Mouse (Mus musculus) heart, postnatal 0 days (tissue): ENCODE data around the gene Prkd1.

Experiments
- CTCF ChIP-seq: IDR thresholded peaks from 2 replicates; pipeline ENCODE4 v1.5.1; 2016; ENCODE audit warnings: antibody characterized with exemption, control low read depth, low read depth
- EP300 ChIP-seq: IDR thresholded peaks from 2 replicates; pipeline ENCODE4 v1.6.1; 2016; ENCODE audit warnings: antibody characterized with exemption, low read depth

- TF ChIP-seq CTCF (no peak), EP300 (no peak)
Observed at GRCm38 (mm10) chr12:50524061-50524460, 124.8 kb downstream of the Prkd1 start.
